Mouse (Mus musculus): Measurements from ENCODE around the gene Nom1. TPM values are rescaled to one million over a fixed set of nuclear protein-coding genes. Genes with fewer than 3 reads are reported as not detected.
"Not testable (repeated sequence)": the region's sequence is repeated elsewhere in the genome, so short reads cannot be mapped to it uniquely, and the experiment has no call there.

The Nom1 gene
- total and polyA plus RNA-seq, 3 experiments = 41.4 to 67.3 TPM; not detected in 1

GRCm38 (mm10) chr5:29434872-29435358 is 451 bp downstream of the Nom1 start:
- TF ChIP-seq TAL1 (IDR thresholded peaks at IDR 0.05; ENCODE audit: low read length) = no peak
- TF ChIP-seq MYC (IDR thresholded peaks at IDR 0.05; ENCODE audit: low read depth, low read length) = no peak
- TF ChIP-seq UBTF (IDR thresholded peaks at IDR 0.05; ENCODE audit: borderline replicate concordance, insufficient read depth, low read depth, low read length) = no peak
- TF ChIP-seq POLR2AphosphoS5 (IDR thresholded peaks at IDR 0.05; ENCODE audit: borderline replicate concordance, low read depth, low read length) = peak; percentile 9; the same call in 1 of the 2 replicates
- TF ChIP-seq BHLHE40 (IDR thresholded peaks at IDR 0.05; ENCODE audit: borderline replicate concordance, low read depth, low read length) = no peak
- peak; percentile 49; the same call in 1 of the 2 replicates for TF ChIP-seq MXI1 (IDR thresholded peaks at IDR 0.05; ENCODE audit: low read depth, low read length)
- peak overlapping the region; percentile 74 to 97 for H3K4me3 ChIP-seq (ENCODE audit: control insufficient read depth in 1 of 2, insufficient read depth in 1 of 2, low read depth in 2 of 2, low read length in 2 of 2)
- peaks cover 26 to 42% of the 10 kb centered on the region in 2 experiments for H3K36me3 ChIP-seq (ENCODE audit: control insufficient read depth in 1 of 2, insufficient read depth in 2 of 2, low read length in 2 of 2)
- H3K9ac ChIP-seq (ENCODE audit: control insufficient read depth, low read depth, low read length, poor library complexity, severe bottlenecking) = peak overlapping the region; percentile 97
- peaks cover 11 to 19% of the 10 kb centered on the region in 2 experiments for H3K4me1 ChIP-seq (ENCODE audit: control insufficient read depth in 1 of 2, insufficient read depth in 2 of 2, low read length in 2 of 2)
- peaks cover 38% of the 10 kb centered on the region for H3K79me2 ChIP-seq (ENCODE audit: control insufficient read depth, insufficient read depth, low read length, poor library complexity)
- peaks cover 0 to 7% of the 10 kb centered on the region in 2 experiments; a peak in 2 of 4 replicates for H3K27me3 ChIP-seq (ENCODE audit: control insufficient read depth in 1 of 2, insufficient read depth in 2 of 2, low read length in 2 of 2)
- H3K27ac ChIP-seq (ENCODE audit: control insufficient read depth, low read depth, low read length) = peak overlapping the region; percentile 62
- DNase-seq (ENCODE audit: low read depth, low spot score) = peak; percentile 69
- no peaks in the 10 kb centered on the region for H3K9me3 ChIP-seq (replicated peaks; ENCODE audit: insufficient read depth, low read length)

GRCm38 (mm10) chr5:29435491-29435890 is 1.0 kb downstream of the Nom1 start:
- H3K4me3 ChIP-seq (ENCODE audit: control insufficient read depth in 1 of 2, insufficient read depth in 1 of 2, low read depth in 2 of 2, low read length in 2 of 2) = peak overlapping the region; percentile 74 to 97
- peaks cover 0 to 7% of the 10 kb centered on the region in 2 experiments; a peak in 2 of 4 replicates for H3K27me3 ChIP-seq (ENCODE audit: control insufficient read depth in 1 of 2, insufficient read depth in 2 of 2, low read length in 2 of 2)
- H3K9ac ChIP-seq (ENCODE audit: control insufficient read depth, low read depth, low read length, poor library complexity, severe bottlenecking) = peak overlapping the region; percentile 97
- peaks cover 11 to 19% of the 10 kb centered on the region in 2 experiments for H3K4me1 ChIP-seq (ENCODE audit: control insufficient read depth in 1 of 2, insufficient read depth in 2 of 2, low read length in 2 of 2)
- DNase-seq (ENCODE audit: low read depth, low spot score) = peak; percentile 60
- H3K79me2 ChIP-seq (ENCODE audit: control insufficient read depth, insufficient read depth, low read length, poor library complexity) = peaks cover 41% of the 10 kb centered on the region
- no peak for TF ChIP-seq MYC (IDR thresholded peaks at IDR 0.05; ENCODE audit: low read depth, low read length)
- 0 out of 2 replicates have a peak, but pooled peaks have one; percentile 28 for TF ChIP-seq SIN3A (IDR thresholded peaks at IDR 0.05; ENCODE audit: low read length)
- no peak for TF ChIP-seq GABPA (IDR thresholded peaks at IDR 0.05; ENCODE audit: low read depth, low read length)
- no peak for TF ChIP-seq ZMIZ1 (IDR thresholded peaks at IDR 0.05; ENCODE audit: low read depth, low read length)
- TF ChIP-seq POLR2A (IDR thresholded peaks at IDR 0.05; ENCODE audit: control insufficient read depth in 1 of 2, insufficient read depth in 1 of 2, low read depth in 1 of 2, low read length in 2 of 2, poor library complexity in 1 of 2) = 0 out of 4 replicates have a peak, but pooled peaks of 1 of the 2 experiments have one; percentile 6
- 0 out of 2 replicates have a peak, but pooled peaks have one; percentile 29 for TF ChIP-seq MAX (IDR thresholded peaks at IDR 0.05; ENCODE audit: low read length)
- H3K27ac ChIP-seq (ENCODE audit: control insufficient read depth, low read depth, low read length) = no peak overlapping the region
- H3K36me3 ChIP-seq (ENCODE audit: control insufficient read depth in 1 of 2, insufficient read depth in 2 of 2, low read length in 2 of 2) = peaks cover 29 to 42% of the 10 kb centered on the region in 2 experiments
- no peaks in the 10 kb centered on the region for H3K9me3 ChIP-seq (replicated peaks; ENCODE audit: insufficient read depth, low read length)

GRCm38 (mm10) chr5:29436728-29437127 is 2.3 kb downstream of the Nom1 start:
- Histone ChIP-seq H3K36me3 (ENCODE audit: control insufficient read depth in 1 of 2, insufficient read depth in 2 of 2, low read length in 2 of 2) (peaks cover 37 to 42% of the 10 kb centered on the region in 2 experiments), H3K79me2 (ENCODE audit: control insufficient read depth, insufficient read depth, low read length, poor library complexity) (peaks cover 41% of the 10 kb centered on the region), H3K4me3 (ENCODE audit: control insufficient read depth in 1 of 2, insufficient read depth in 1 of 2, low read depth in 2 of 2, low read length in 2 of 2) (peak overlapping the region; percentile 74 to 97; a peak in 3 of 4 replicates), H3K4me1 (ENCODE audit: control insufficient read depth in 1 of 2, insufficient read depth in 2 of 2, low read length in 2 of 2) (peaks cover 11 to 19% of the 10 kb centered on the region in 2 experiments)
- H3K9ac ChIP-seq (ENCODE audit: control insufficient read depth, low read depth, low read length, poor library complexity, severe bottlenecking); DNase-seq (ENCODE audit: low read depth, low spot score); H3K27ac ChIP-seq (ENCODE audit: control insufficient read depth, low read depth, low read length); H3K27me3 ChIP-seq (ENCODE audit: control insufficient read depth in 1 of 2, insufficient read depth in 2 of 2, low read length in 2 of 2); H3K9me3 ChIP-seq (replicated peaks; ENCODE audit: insufficient read depth, low read length): not testable (repeated sequence)
- peak; percentile 64; the same call in 1 of the 2 replicates for TF ChIP-seq POLR2AphosphoS2 (IDR thresholded peaks at IDR 0.05; ENCODE audit: low read length)
